Mouse (Mus musculus): ENCODE data around the gene Cstf3. TPM values are rescaled to one million over a fixed set of nuclear protein-coding genes. Genes with fewer than 3 reads are reported as not detected.

The Cstf3 gene
- polyA plus RNA-seq, 1 experiment from 2014 or later, result 106 TPM

GRCm38 (mm10) chr2:104585645-104586044 is 4.7 kb upstream of the Cstf3 start:
- 66% methylated on average over 2 of the region's 2 CpGs for WGBS
- H3K4me1 ChIP-seq (replicated peaks; ENCODE audit: control insufficient read depth, insufficient read depth, low read length), result no peaks in the 10 kb centered on the region

GRCm38 (mm10) chr2:104588552-104588951 is 1.8 kb upstream of the Cstf3 start:
- H3K9ac ChIP-seq (ENCODE audit: low read length), result no peak overlapping the region
- H3K4me1 ChIP-seq (replicated peaks; ENCODE audit: control insufficient read depth, insufficient read depth, low read length), result no peaks in the 10 kb centered on the region; the same call in 1 of the 2 replicates
- DNase-seq (ENCODE audit: low spot score), result no peak
- no peak overlapping the region for H3K4me2 ChIP-seq (ENCODE audit: low read depth, low read length, severe bottlenecking)
- H3K4me3 ChIP-seq (ENCODE audit: low read depth, low read length), result no peak overlapping the region
- H3K27me3 ChIP-seq (ENCODE audit: control insufficient read depth, insufficient read depth, low read length), result no peaks in the 10 kb centered on the region
- no peak for ATAC-seq (replicated peaks; ENCODE audit: low FRiP score)
- H3K36me3 ChIP-seq (ENCODE audit: control insufficient read depth, insufficient read depth, low read length), result no peaks in the 10 kb centered on the region
- 90% methylated on average over 5 of the region's 5 CpGs for WGBS
- H3K9me3 ChIP-seq (ENCODE audit: control insufficient read depth, low read length), result no peaks in the 10 kb centered on the region
- no peak overlapping the region for H3K27ac ChIP-seq (ENCODE audit: low read depth, low read length)

More at GRCm38 (mm10) chr2:104585645-104586044, 4.7 kb upstream of the Cstf3 start:
- Histone ChIP-seq H3K27ac (ENCODE audit: low read depth, low read length) (no peak overlapping the region), H3K9ac (ENCODE audit: low read length) (no peak overlapping the region), H3K27me3 (ENCODE audit: control insufficient read depth, insufficient read depth, low read length) (no peaks in the 10 kb centered on the region), H3K9me3 (ENCODE audit: control insufficient read depth, low read length) (no peaks in the 10 kb centered on the region), H3K4me2 (ENCODE audit: low read depth, low read length, severe bottlenecking) (no peak overlapping the region), H3K36me3 (ENCODE audit: control insufficient read depth, insufficient read depth, low read length) (no peaks in the 10 kb centered on the region), H3K4me3 (ENCODE audit: low read depth, low read length) (no peak overlapping the region)
- ATAC-seq (replicated peaks; ENCODE audit: low FRiP score) (no peak), DNase-seq (ENCODE audit: low spot score) (no peak)

- peak overlapping the region; percentile 93 for H3K9ac ChIP-seq (ENCODE audit: low read length)
- H3K4me1 ChIP-seq (replicated peaks; ENCODE audit: control insufficient read depth, insufficient read depth, low read length), result no peaks in the 10 kb centered on the region; the same call in 1 of the 2 replicates
- no peaks in the 10 kb centered on the region for H3K9me3 ChIP-seq (ENCODE audit: control insufficient read depth, low read length)
- WGBS, result under 1% methylated on average over 19 of the region's 19 CpGs
- H3K27ac ChIP-seq (ENCODE audit: low read depth, low read length), result peak overlapping the region; percentile 74
- DNase-seq (ENCODE audit: low spot score), result no peak
- no peaks in the 10 kb centered on the region for H3K27me3 ChIP-seq (ENCODE audit: control insufficient read depth, insufficient read depth, low read length)
- no peaks in the 10 kb centered on the region for H3K36me3 ChIP-seq (ENCODE audit: control insufficient read depth, insufficient read depth, low read length)
- peak overlapping the region; percentile 76 for H3K4me2 ChIP-seq (ENCODE audit: low read depth, low read length, severe bottlenecking)
- peak overlapping the region; percentile 91 for H3K4me3 ChIP-seq (ENCODE audit: low read depth, low read length)
- ATAC-seq (replicated peaks; ENCODE audit: low FRiP score), result no peak
These were observed 450 bp downstream of the Cstf3 start for GRCm38 (mm10) chr2:104590829-104591117.

GRCm38 (mm10) chr2:104591141-104591540 is 818 bp downstream of the Cstf3 start:
- ATAC-seq (replicated peaks; ENCODE audit: low FRiP score), result no peak

GRCm38 (mm10) chr2:104595063-104595462 is 4.7 kb downstream of the Cstf3 start:
- no peak overlapping the region for H3K9ac ChIP-seq (ENCODE audit: low read length)
- DNase-seq (ENCODE audit: low spot score) (no peak), ATAC-seq (replicated peaks; ENCODE audit: low FRiP score) (no peak)
- H3K27ac ChIP-seq (ENCODE audit: low read depth, low read length), result no peak overlapping the region
- no peaks in the 10 kb centered on the region for H3K27me3 ChIP-seq (ENCODE audit: control insufficient read depth, insufficient read depth, low read length)
- H3K36me3 ChIP-seq (ENCODE audit: control insufficient read depth, insufficient read depth, low read length), result no peaks in the 10 kb centered on the region
- H3K4me1 ChIP-seq (replicated peaks; ENCODE audit: control insufficient read depth, insufficient read depth, low read length), result no peaks in the 10 kb centered on the region; the same call in 1 of the 2 replicates
- no peak overlapping the region for H3K4me3 ChIP-seq (ENCODE audit: low read depth, low read length)
- no peak overlapping the region for H3K4me2 ChIP-seq (ENCODE audit: low read depth, low read length, severe bottlenecking)
- WGBS, result 75% methylated on average over 1 of the region's 1 CpGs
- H3K9me3 ChIP-seq (ENCODE audit: control insufficient read depth, low read length), result no peaks in the 10 kb centered on the region

More at GRCm38 (mm10) chr2:104591141-104591540, 818 bp downstream of the Cstf3 start:
- WGBS, result under 1% methylated on average over 6 of the region's 6 CpGs
- no peak overlapping the region for H3K27ac ChIP-seq (ENCODE audit: low read depth, low read length)
- H3K9ac ChIP-seq (ENCODE audit: low read length), result peak overlapping the region; percentile 93
- no peaks in the 10 kb centered on the region; the same call in 1 of the 2 replicates for H3K4me1 ChIP-seq (replicated peaks; ENCODE audit: control insufficient read depth, insufficient read depth, low read length)
- H3K36me3 ChIP-seq (ENCODE audit: control insufficient read depth, insufficient read depth, low read length), result no peaks in the 10 kb centered on the region
- H3K4me3 ChIP-seq (ENCODE audit: low read depth, low read length), result peak overlapping the region; percentile 91
- DNase-seq (ENCODE audit: low spot score), result no peak
- peak overlapping the region; percentile 76 for H3K4me2 ChIP-seq (ENCODE audit: low read depth, low read length, severe bottlenecking)
- no peaks in the 10 kb centered on the region for H3K27me3 ChIP-seq (ENCODE audit: control insufficient read depth, insufficient read depth, low read length)
- no peaks in the 10 kb centered on the region for H3K9me3 ChIP-seq (ENCODE audit: control insufficient read depth, low read length)

DNA sequence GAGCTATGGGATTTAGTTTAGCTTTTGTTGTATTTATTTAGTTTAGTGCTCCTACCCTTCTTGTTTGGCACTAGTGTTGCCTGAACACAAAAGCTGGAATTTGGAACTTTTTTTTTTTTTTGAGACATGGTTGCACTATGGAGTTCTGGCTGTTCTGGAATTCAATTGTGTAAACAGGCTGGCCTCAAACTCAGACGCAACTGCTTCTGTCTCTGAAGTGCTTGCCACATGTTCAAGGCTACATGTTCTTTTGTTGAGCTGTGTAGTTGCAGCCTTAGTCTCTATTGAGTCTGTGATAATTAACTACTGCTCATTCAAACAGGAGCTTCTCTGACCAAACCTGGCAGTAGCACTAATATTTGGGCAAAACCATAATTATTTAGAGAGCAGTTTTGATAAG is 13.1 kb downstream of the Cstf3 start:
- no peak overlapping the region for H3K4me2 ChIP-seq (ENCODE audit: low read depth, low read length, severe bottlenecking)
- H3K4me1 ChIP-seq (replicated peaks; ENCODE audit: control insufficient read depth, insufficient read depth, low read length), result no peaks in the 10 kb centered on the region
- WGBS, result 56% methylated on average over 1 of the region's 1 CpGs
- ATAC-seq (replicated peaks; ENCODE audit: low FRiP score), result no peak
- no peak overlapping the region for H3K9ac ChIP-seq (ENCODE audit: low read length)
- H3K27ac ChIP-seq (ENCODE audit: low read depth, low read length), result no peak overlapping the region
- no peaks in the 10 kb centered on the region for H3K27me3 ChIP-seq (ENCODE audit: control insufficient read depth, insufficient read depth, low read length)
- H3K9me3 ChIP-seq (ENCODE audit: control insufficient read depth, low read length), result no peaks in the 10 kb centered on the region
- no peak for DNase-seq (ENCODE audit: low spot score)
- H3K4me3 ChIP-seq (ENCODE audit: low read depth, low read length), result no peak overlapping the region
- no peaks in the 10 kb centered on the region for H3K36me3 ChIP-seq (ENCODE audit: control insufficient read depth, insufficient read depth, low read length)

GRCm38 (mm10) chr2:104604718-104605117 is 14.4 kb downstream of the Cstf3 start:
- no peak overlapping the region for H3K27ac ChIP-seq (ENCODE audit: low read depth, low read length)
- H3K27me3 ChIP-seq (ENCODE audit: control insufficient read depth, insufficient read depth, low read length), result no peaks in the 10 kb centered on the region
- H3K4me1 ChIP-seq (replicated peaks; ENCODE audit: control insufficient read depth, insufficient read depth, low read length), result no peaks in the 10 kb centered on the region
- no peak for DNase-seq (ENCODE audit: low spot score)
- H3K9ac ChIP-seq (ENCODE audit: low read length), result no peak overlapping the region
- no peaks in the 10 kb centered on the region for H3K36me3 ChIP-seq (ENCODE audit: control insufficient read depth, insufficient read depth, low read length)
- no peak overlapping the region for H3K4me2 ChIP-seq (ENCODE audit: low read depth, low read length, severe bottlenecking)
- ATAC-seq (replicated peaks; ENCODE audit: low FRiP score), result no peak
- no peaks in the 10 kb centered on the region for H3K9me3 ChIP-seq (ENCODE audit: control insufficient read depth, low read length)
- WGBS, result 75% methylated on average over 5 of the region's 5 CpGs
- no peak overlapping the region for H3K4me3 ChIP-seq (ENCODE audit: low read depth, low read length)

- Histone ChIP-seq H3K9me3 (ENCODE audit: control insufficient read depth, low read length) (no peaks in the 10 kb centered on the region), H3K36me3 (ENCODE audit: control insufficient read depth, insufficient read depth, low read length) (no peaks in the 10 kb centered on the region), H3K4me3 (ENCODE audit: low read depth, low read length) (no peak overlapping the region), H3K9ac (ENCODE audit: low read length) (no peak overlapping the region), H3K27me3 (ENCODE audit: control insufficient read depth, insufficient read depth, low read length) (no peaks in the 10 kb centered on the region), H3K4me1 (replicated peaks; ENCODE audit: control insufficient read depth, insufficient read depth, low read length) (no peaks in the 10 kb centered on the region), H3K4me2 (ENCODE audit: low read depth, low read length, severe bottlenecking) (no peak overlapping the region), H3K27ac (ENCODE audit: low read depth, low read length) (no peak overlapping the region)
- DNase-seq (ENCODE audit: low spot score) (no peak), ATAC-seq (replicated peaks; ENCODE audit: low FRiP score) (no peak)
- WGBS, result 92% methylated on average over 1 of the region's 1 CpGs
These were observed 15.2 kb downstream of the Cstf3 start for GRCm38 (mm10) chr2:104605560-104605959.

DNA sequence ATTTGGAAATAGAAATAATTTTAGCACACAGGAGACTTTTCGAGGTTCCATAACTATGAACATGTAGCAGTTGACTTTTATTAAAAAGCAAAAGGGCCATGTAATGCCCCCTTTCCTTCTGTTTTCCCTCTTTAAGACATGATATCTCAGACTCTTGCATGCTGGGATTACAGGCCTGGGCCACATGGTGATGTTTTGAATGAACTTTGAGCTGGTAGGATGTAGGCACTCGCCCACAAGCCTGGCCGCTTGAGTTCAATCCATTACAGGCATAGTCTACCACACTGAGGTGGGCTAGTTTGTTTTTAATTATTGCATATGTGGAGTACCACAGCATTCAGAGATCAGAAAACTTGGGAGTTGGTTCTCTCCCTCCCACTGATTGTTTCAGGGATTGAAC is 24.5 kb downstream of the Cstf3 start:
- H3K36me3 ChIP-seq (ENCODE audit: control insufficient read depth, insufficient read depth, low read length), result no peaks in the 10 kb centered on the region; the same call in 1 of the 2 replicates
- no peaks in the 10 kb centered on the region for H3K27me3 ChIP-seq (ENCODE audit: control insufficient read depth, insufficient read depth, low read length)
- ATAC-seq (replicated peaks; ENCODE audit: low FRiP score) (no peak), DNase-seq (ENCODE audit: low spot score) (no peak)
- 92% methylated on average over 3 of the region's 3 CpGs for WGBS
- no peak overlapping the region for H3K4me3 ChIP-seq (ENCODE audit: low read depth, low read length)
- no peaks in the 10 kb centered on the region for H3K9me3 ChIP-seq (ENCODE audit: control insufficient read depth, low read length)
- H3K4me2 ChIP-seq (ENCODE audit: low read depth, low read length, severe bottlenecking), result no peak overlapping the region
- no peak overlapping the region for H3K27ac ChIP-seq (ENCODE audit: low read depth, low read length)
- no peaks in the 10 kb centered on the region for H3K4me1 ChIP-seq (replicated peaks; ENCODE audit: control insufficient read depth, insufficient read depth, low read length)
- no peak overlapping the region for H3K9ac ChIP-seq (ENCODE audit: low read length)
